Mouse (Mus musculus): ENCODE data around the gene Wtap. TPM values are rescaled to one million over a fixed set of nuclear protein-coding genes. Genes with fewer than 3 reads are reported as not detected.
"Not testable (repeated sequence)": the region's sequence is repeated elsewhere in the genome, so short reads cannot be mapped to it uniquely, and the experiment has no call there.

Wtap gene
- polyA plus RNA-seq, 1 experiment from 2014 or later, result 156 TPM

- Histone ChIP-seq H3K9ac (peak within 1 kb of the TSS; percentile 72), H3K9me3 (no peaks in the 10 kb centered on the region), H3K36me3 (peaks cover 22% of the 10 kb centered on the region), H3K4me1 (peaks cover 12% of the 10 kb centered on the region), H3K27ac (peak within 1 kb of the TSS; percentile 81), H3K27me3 (no peaks in the 10 kb centered on the region), H3K4me2 (peak within 1 kb of the TSS; percentile 73), H3K4me3 (peak within 1 kb of the TSS; percentile 65)
- ATAC-seq (ENCODE audit: insufficient number of reproducible peaks, insufficient read depth, low FRiP score, low TSS enrichment, low read depth), result peak; percentile 96
- under 1% methylated on average over 42 of the region's 42 CpGs for WGBS
Measured at GRCm38 (mm10) chr17:12960331-12960873, 33.6 kb downstream of the Wtap start, which contains the start of gene Acat2. Gene Acat2 (minus strand): TSS chr17:12960747.

GRCm38 (mm10) chr17:12959377-12959776 lies 34.6 kb downstream of the Wtap start:
- ATAC-seq (ENCODE audit: insufficient number of reproducible peaks, insufficient read depth, low FRiP score, low TSS enrichment, low read depth); H3K27me3 ChIP-seq; H3K9ac ChIP-seq; H3K27ac ChIP-seq; H3K9me3 ChIP-seq: not testable (repeated sequence)
- Histone ChIP-seq H3K4me3 (peak overlapping the region; percentile 28; the same call in 1 of the 2 replicates), H3K4me2 (peak overlapping the region; percentile 51), H3K4me1 (peaks cover 12% of the 10 kb centered on the region), H3K36me3 (peaks cover 21% of the 10 kb centered on the region)
- 45% methylated on average over 1 of the region's 2 CpGs for WGBS

DNA sequence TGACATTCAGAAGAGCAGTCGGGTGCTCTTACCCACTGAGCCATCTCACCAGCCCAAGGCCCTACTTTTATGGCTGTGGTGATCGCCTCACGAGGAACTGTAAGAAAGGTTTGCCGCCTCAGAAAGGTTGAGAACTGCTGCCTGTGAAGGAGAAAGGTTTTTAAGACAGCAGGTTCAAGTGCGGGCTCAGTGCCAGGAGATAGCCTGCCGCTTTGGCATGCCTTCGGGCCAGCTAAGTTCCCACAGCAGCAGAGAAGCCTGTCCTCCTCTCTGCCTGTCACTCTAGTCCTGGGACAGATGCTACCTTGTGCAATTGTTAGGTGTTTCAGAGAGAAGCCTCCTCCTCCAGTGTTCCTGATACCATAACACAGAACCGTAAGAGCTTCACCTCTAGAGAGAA lies 37.3 kb downstream of the Wtap start:
- H3K27ac ChIP-seq, result no peak overlapping the region
- H3K9me3 ChIP-seq, result no peaks in the 10 kb centered on the region
- H3K4me2 ChIP-seq, result no peak overlapping the region
- 93% methylated on average over 8 of the region's 8 CpGs for WGBS
- H3K4me3 ChIP-seq, result no peak overlapping the region
- no peaks in the 10 kb centered on the region for H3K27me3 ChIP-seq
- no peak for ATAC-seq (ENCODE audit: insufficient number of reproducible peaks, insufficient read depth, low FRiP score, low TSS enrichment, low read depth)
- peaks cover 39% of the 10 kb centered on the region for H3K36me3 ChIP-seq
- peaks cover 9% of the 10 kb centered on the region for H3K4me1 ChIP-seq
- H3K9ac ChIP-seq, result 0 out of 2 replicates have a peak overlapping the region, but pooled peaks have one; percentile 17

- Histone ChIP-seq H3K36me3 (peaks cover 74% of the 10 kb centered on the region), H3K27ac (no peak overlapping the region), H3K4me2 (no peak overlapping the region), H3K27me3 (no peaks in the 10 kb centered on the region), H3K9ac (0 out of 2 replicates have a peak overlapping the region, but pooled peaks have one; percentile 11), H3K9me3 (no peaks in the 10 kb centered on the region), H3K4me1 (no peaks in the 10 kb centered on the region), H3K4me3 (no peak overlapping the region)
- ATAC-seq (ENCODE audit: insufficient number of reproducible peaks, insufficient read depth, low FRiP score, low TSS enrichment, low read depth), result no peak
- WGBS, result 92% methylated on average over 5 of the region's 5 CpGs
Measured at GRCm38 (mm10) chr17:12949669-12950068, 44.3 kb downstream of the Wtap start.

DNA sequence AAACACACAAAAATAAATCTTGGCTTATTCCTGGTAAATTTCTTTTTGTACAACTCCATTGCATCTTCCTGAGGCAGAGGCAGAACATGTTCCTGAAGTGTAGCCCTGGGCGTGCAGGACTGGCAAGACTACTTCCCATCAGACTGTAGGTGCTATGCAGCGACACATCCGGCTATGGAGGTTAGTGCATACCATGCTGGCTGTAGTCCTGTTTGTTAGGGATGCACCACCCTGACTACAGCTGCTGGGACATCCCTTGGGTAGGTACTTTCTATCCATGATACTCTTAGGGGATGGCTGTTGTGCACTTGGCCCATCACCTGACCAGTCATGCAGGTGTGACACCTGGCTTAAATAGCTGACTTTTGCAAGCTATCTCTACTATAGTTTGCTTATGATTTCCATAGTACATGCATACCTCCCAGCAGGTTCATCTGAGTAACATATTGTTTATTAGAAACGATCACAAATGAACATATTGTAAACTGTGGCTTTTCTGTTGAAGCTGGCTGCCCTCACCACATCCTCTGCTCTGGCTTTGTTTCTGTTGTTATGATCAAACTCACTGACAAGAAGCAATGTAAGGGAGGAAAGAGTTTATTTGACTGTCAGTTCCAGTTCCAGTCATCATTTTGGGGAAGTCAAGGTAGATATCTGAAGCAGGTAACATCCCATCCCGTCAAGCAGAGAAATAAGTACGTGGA lies 51.4 kb downstream of the Wtap start:
- Histone ChIP-seq H3K36me3 (peaks cover 43% of the 10 kb centered on the region), H3K4me2 (no peak overlapping the region), H3K27me3 (no peaks in the 10 kb centered on the region), H3K4me1 (peaks cover 7% of the 10 kb centered on the region), H3K9me3 (no peaks in the 10 kb centered on the region), H3K27ac (no peak overlapping the region), H3K9ac (no peak overlapping the region), H3K4me3 (no peak overlapping the region)
- ATAC-seq (ENCODE audit: insufficient number of reproducible peaks, insufficient read depth, low FRiP score, low TSS enrichment, low read depth), result no peak
- 90% methylated on average over 6 of the region's 6 CpGs for WGBS

- H3K36me3 ChIP-seq, result peaks cover 38% of the 10 kb centered on the region
- 73% methylated on average over 8 of the region's 8 CpGs for WGBS
Measured at GRCm38 (mm10) chr17:12941543-12942260, 52.3 kb downstream of the Wtap start.

GRCm38 (mm10) chr17:12940151-12940805 lies 53.7 kb downstream of the Wtap start, which contains the start of gene Acat3:
Gene Acat3 (minus strand): TSS chr17:12940600.
- H3K36me3 ChIP-seq, result peaks cover 25% of the 10 kb centered on the region
- ATAC-seq (ENCODE audit: insufficient number of reproducible peaks, insufficient read depth, low FRiP score, low TSS enrichment, low read depth), result peak; percentile 81

More at GRCm38 (mm10) chr17:12941543-12942260, 52.3 kb downstream of the Wtap start:
- Histone ChIP-seq H3K9me3 (no peaks in the 10 kb centered on the region), H3K4me1 (peaks cover 7% of the 10 kb centered on the region), H3K4me3 (no peak overlapping the region), H3K4me2 (no peak overlapping the region), H3K9ac (no peak overlapping the region), H3K27me3 (no peaks in the 10 kb centered on the region), H3K27ac (no peak overlapping the region)
- no peak for ATAC-seq (ENCODE audit: insufficient number of reproducible peaks, insufficient read depth, low FRiP score, low TSS enrichment, low read depth)

GRCm38 (mm10) chr17:12939377-12940148 lies 54.4 kb downstream of the Wtap start:
- peak overlapping the region; percentile 62 for H3K4me2 ChIP-seq
- not testable (repeated sequence) for H3K9me3 ChIP-seq; ATAC-seq (ENCODE audit: insufficient number of reproducible peaks, insufficient read depth, low FRiP score, low TSS enrichment, low read depth); H3K27me3 ChIP-seq; H3K4me1 ChIP-seq; H3K27ac ChIP-seq
- 53% methylated on average over 2 of the region's 12 CpGs for WGBS
- peak overlapping the region; percentile 58; the same call in 1 of the 2 replicates for H3K9ac ChIP-seq
- peak overlapping the region; percentile 32 for H3K4me3 ChIP-seq
- peaks cover 18% of the 10 kb centered on the region for H3K36me3 ChIP-seq

More at GRCm38 (mm10) chr17:12940151-12940805, 53.7 kb downstream of the Wtap start, which contains the start of gene Acat3:
- H3K4me3 ChIP-seq, result peak within 1 kb of the TSS; percentile 32
- no peak within 1 kb of the TSS for H3K27ac ChIP-seq
- H3K9ac ChIP-seq, result peak within 1 kb of the TSS; percentile 58
- H3K9me3 ChIP-seq, result no peaks in the 10 kb centered on the region
- peak within 1 kb of the TSS; percentile 62 for H3K4me2 ChIP-seq
- no peaks in the 10 kb centered on the region for H3K27me3 ChIP-seq
- WGBS, result 13% methylated on average over 27 of the region's 27 CpGs
- peaks cover 7% of the 10 kb centered on the region for H3K4me1 ChIP-seq

- ATAC-seq (ENCODE audit: insufficient number of reproducible peaks, insufficient read depth, low FRiP score, low TSS enrichment, low read depth), result no peak
- H3K9ac ChIP-seq, result no peak overlapping the region
- no peak overlapping the region for H3K4me2 ChIP-seq
- no peak overlapping the region for H3K27ac ChIP-seq
- H3K4me1 ChIP-seq, result peaks cover 7% of the 10 kb centered on the region
- H3K9me3 ChIP-seq, result no peaks in the 10 kb centered on the region
- H3K36me3 ChIP-seq, result peaks cover 8% of the 10 kb centered on the region
- H3K27me3 ChIP-seq, result no peaks in the 10 kb centered on the region
- no peak overlapping the region for H3K4me3 ChIP-seq
- 53% methylated on average over 2 of the region's 2 CpGs for WGBS
Measured at GRCm38 (mm10) chr17:12938077-12938476, 55.9 kb downstream of the Wtap start.

GRCm38 (mm10) chr17:12937412-12937970 lies 56.5 kb downstream of the Wtap start:
- whole genome bisulfite sequencing, result 74% methylated on average over 2 of the region's 2 CpGs
- ATAC-seq (ENCODE audit: insufficient number of reproducible peaks, insufficient read depth, low FRiP score, low TSS enrichment, low read depth), result no peak
- H3K4me2 ChIP-seq, result no peak overlapping the region

More at GRCm38 (mm10) chr17:12937412-12937970, 56.5 kb downstream of the Wtap start:
- Histone ChIP-seq H3K36me3 (peaks cover 2% of the 10 kb centered on the region; the same call in 1 of the 2 replicates), H3K9me3 (no peaks in the 10 kb centered on the region), H3K27ac (no peak overlapping the region), H3K27me3 (no peaks in the 10 kb centered on the region), H3K9ac (no peak overlapping the region), H3K4me3 (no peak overlapping the region), H3K4me1 (peaks cover 7% of the 10 kb centered on the region)
